In genomic region chr2:27926478-27927165, GRCm38 (mm10) we compare ENCODE assay signal across 8 mouse cellular contexts. TPM values are rescaled to one million over a fixed set of nuclear protein-coding genes. Genes with fewer than 3 reads are reported as not detected.
DNase-seq lines count a peak whose midpoint lies in the region; ATAC-seq and TF ChIP-seq lines count a peak whose summit lies in the region.

No protein-coding gene starts in this region.

- no peak for TF ChIP-seq POLR2A in bone marrow macrophage, adult 2 months (IDR thresholded peaks at IDR 0.05; ENCODE audit: borderline replicate concordance, low read depth, low read length)

- H3K4me2 ChIP-seq in hindbrain, embryonic 15.5 days, result no peak overlapping the region
- H3K4me2 ChIP-seq in limb, embryonic 11.5 days (ENCODE audit: low read depth, severe bottlenecking), result no peak overlapping the region

- H3K36me3 ChIP-seq in hindbrain, embryonic 15.5 days, result no peaks in the 10 kb centered on the region
- peaks cover 5% of the 10 kb centered on the region for H3K36me3 ChIP-seq in limb, embryonic 11.5 days (ENCODE audit: control insufficient read depth, insufficient read depth, low read length)

- H3K4me1 ChIP-seq in bone marrow macrophage, adult 2 months (ENCODE audit: control insufficient read depth, insufficient read depth, low read length), result no peaks in the 10 kb centered on the region
- H3K4me1 ChIP-seq in hindbrain, embryonic 15.5 days (replicated peaks), result 0 out of 2 replicates have a peak, but pooled peaks cover 3% of the 10 kb centered on the region
- H3K4me1 ChIP-seq in limb, embryonic 11.5 days (ENCODE audit: control insufficient read depth, insufficient read depth, low read length), result peaks cover 11% of the 10 kb centered on the region

- 53% methylated on average over 7 of the region's 7 CpGs for WGBS in hindbrain, embryonic 15.5 days
- WGBS in limb, embryonic 11.5 days, result 47% methylated on average over 7 of the region's 7 CpGs

- DNase-seq in thymus, postnatal 25 days, result peak; percentile 2
- DNase-seq in thymus, postnatal 0 days (ENCODE audit: low spot score), result no peak
- peak; percentile 73 for DNase-seq in limb, embryonic 11.5 days (ENCODE audit: low spot score)
- DNase-seq in retina, postnatal 1 day, result peak; percentile 81
- no peak for DNase-seq in thymus, postnatal 10 days (ENCODE audit: low spot score in 2 of 2)

- H3K27ac ChIP-seq in bone marrow macrophage, adult 2 months (ENCODE audit: insufficient read depth, low read depth, low read length), result no peak overlapping the region
- no peak overlapping the region for H3K27ac ChIP-seq in hindbrain, embryonic 15.5 days (replicated peaks)
- H3K27ac ChIP-seq in limb, embryonic 11.5 days (replicated peaks; ENCODE audit: low read depth, low read length), result no peak overlapping the region

- no peaks in the 10 kb centered on the region for H3K27me3 ChIP-seq in hindbrain, embryonic 15.5 days
- no peaks in the 10 kb centered on the region for H3K27me3 ChIP-seq in limb, embryonic 11.5 days (ENCODE audit: control insufficient read depth, insufficient read depth, low read length)

- H3K9me3 ChIP-seq in hindbrain, embryonic 15.5 days, result no peaks in the 10 kb centered on the region
- no peaks in the 10 kb centered on the region for H3K9me3 ChIP-seq in limb, embryonic 11.5 days (ENCODE audit: control insufficient read depth, low read length)

- TF ChIP-seq CTCF in bone marrow macrophage, adult 2 months (IDR thresholded peaks at IDR 0.05; ENCODE audit: low read depth, low read length), result peak; percentile 55

- 0 out of 2 replicates have a peak, but pooled peaks have one; percentile 36 for ATAC-seq in erythroblast, adult 5-6 weeks (replicated peaks; ENCODE audit: low FRiP score, poor library complexity, severe bottlenecking)
- ATAC-seq in hindbrain, embryonic 15.5 days (ENCODE audit: low FRiP score, low read depth), result 0 out of 2 replicates have a peak, but pooled peaks have one; percentile 30
- ATAC-seq in limb, embryonic 11.5 days (ENCODE audit: insufficient number of reproducible peaks, low FRiP score, low TSS enrichment, low read depth), result no peak; the same call in 1 of the 2 replicates

- no peak overlapping the region for H3K9ac ChIP-seq in hindbrain, embryonic 15.5 days
- no peak overlapping the region for H3K9ac ChIP-seq in limb, embryonic 11.5 days (ENCODE audit: low read length)

- no peak overlapping the region for H3K4me3 ChIP-seq in bone marrow macrophage, adult 2 months (ENCODE audit: insufficient read depth, low read length)
- H3K4me3 ChIP-seq in hindbrain, embryonic 15.5 days, result no peak overlapping the region
- no peak overlapping the region for H3K4me3 ChIP-seq in limb, embryonic 11.5 days (ENCODE audit: low read depth, low read length)

RNA-seq across cellular contexts. Expression of gene Col5a1, which starts 40.4 kb away (rescaled TPM):
- polyA plus RNA-seq in thymus, postnatal 0 days (2015; fragmentation: Nextera tagmentation; extraction: Ambion mirVana), result 10.5 and 12.2 TPM in 2 replicates
- polyA plus RNA-seq in bone marrow macrophage, adult 2 months (2012; ENCODE audit: insufficient read depth, insufficient read length, missing spikeins), result 1.5 and 1.9 TPM in 2 replicates
- 3.1 and 7.5 TPM in 2 replicates for total RNA-seq in erythroblast, adult 5-6 weeks (2015; ENCODE audit: low replicate concordance)
- 3.6 and 3.9 TPM in 2 replicates for total RNA-seq in erythroblast, adult 5-6 weeks (2017; ENCODE audit: low replicate concordance)
- 12.0 and 12.7 TPM in 2 replicates for polyA plus RNA-seq in hindbrain, embryonic 15.5 days (2015; fragmentation: Nextera tagmentation; extraction: Ambion mirVana)
- polyA plus RNA-seq in limb, embryonic 11.5 days (2014; fragmentation: Nextera tagmentation; extraction: Ambion mirVana), result 28.3 and 28.5 TPM in 2 replicates

Comparison
In these comparisons a context has a peak if more than half of its experiments do, and no peak if none do; other contexts are left out.
1. DNase-seq: peak in thymus, postnatal 25 days (single experiment), limb, embryonic 11.5 days (single experiment) and retina, postnatal 1 day (single experiment); none in thymus, postnatal 0 days (single experiment) and thymus, postnatal 10 days (0 of 2).